Mouse (Mus musculus) cerebellum, postnatal 4 days (tissue): ENCODE measurements around the gene Dirc2.

Experiments
- DNase-seq, 2 experiments: peaks; one replicate each; pipeline ENCODE4 v3.0.0; 2022; ENCODE audit warnings: low spot score in 2 of 2, mixed read lengths in 1 of 2

Dirc2 gene

GRCm38 (mm10) chr16:35739548-35739947, 29.6 kb downstream of the Dirc2 start:
- no peak for DNase-seq

GRCm38 (mm10) chr16:35738096-35738767, 30.9 kb downstream of the Dirc2 start:
- DNase-seq: no peak

- DNase-seq: peak in 1 of 2 experiments; percentile 53
Measured at GRCm38 (mm10) chr16:35734038-35734437, 35.1 kb downstream of the Dirc2 start.

GRCm38 (mm10) chr16:35732096-35732495, 37.1 kb downstream of the Dirc2 start:
- no peak for DNase-seq

- DNase-seq: no peak
Measured at GRCm38 (mm10) chr16:35729151-35729738, 39.9 kb downstream of the Dirc2 start.

- DNase-seq: no peak
Measured at GRCm38 (mm10) chr16:35726601-35727000, 42.6 kb downstream of the Dirc2 start.

GRCm38 (mm10) chr16:35724561-35724960, 44.6 kb downstream of the Dirc2 start:
- no peak for DNase-seq

- DNase-seq: no peak
Measured at GRCm38 (mm10) chr16:35717761-35718160, 51.4 kb downstream of the Dirc2 start.

GRCm38 (mm10) chr16:35716257-35716656, 52.9 kb downstream of the Dirc2 start:
- no peak for DNase-seq

GRCm38 (mm10) chr16:35715771-35716170, 53.4 kb downstream of the Dirc2 start:
- no peak for DNase-seq

- DNase-seq: no peak
Measured at GRCm38 (mm10) chr16:35715350-35715749, 53.8 kb downstream of the Dirc2 start.

- DNase-seq: no peak
Measured at GRCm38 (mm10) chr16:35714689-35715088, 54.5 kb downstream of the Dirc2 start.

GRCm38 (mm10) chr16:35713606-35714005, 55.5 kb downstream of the Dirc2 start:
- no peak for DNase-seq

- no peak for DNase-seq
Measured at GRCm38 (mm10) chr16:35711004-35711403, 58.2 kb downstream of the Dirc2 start.

GRCm38 (mm10) chr16:35707004-35707403, 62.2 kb downstream of the Dirc2 start:
- DNase-seq: no peak

GRCm38 (mm10) chr16:35704796-35705195, 64.4 kb downstream of the Dirc2 start:
- DNase-seq: no peak

- no peak for DNase-seq
Measured at GRCm38 (mm10) chr16:35703763-35704679, 65.1 kb downstream of the Dirc2 start.

GRCm38 (mm10) chr16:35701823-35702222, 67.3 kb downstream of the Dirc2 start:
- no peak for DNase-seq

GRCm38 (mm10) chr16:35696103-35696502, 73.1 kb downstream of the Dirc2 start:
- no peak for DNase-seq

GRCm38 (mm10) chr16:35694250-35694846, 74.8 kb downstream of the Dirc2 start:
- DNase-seq: no peak

GRCm38 (mm10) chr16:35691606-35692005, 77.5 kb downstream of the Dirc2 start:
- no peak for DNase-seq

- peak in 1 of 2 experiments; percentile 64 for DNase-seq
Measured at GRCm38 (mm10) chr16:35686491-35686890, 82.7 kb downstream of the Dirc2 start.
